Mouse (Mus musculus) lung, adult 2 months (tissue): ENCODE measurements around the gene Unc50. TPM values are rescaled to one million over a fixed set of nuclear protein-coding genes. Genes with fewer than 3 reads are reported as not detected.

Experiments used
- DNase-seq: peaks from one replicate; pipeline ENCODE4 v3.0.0; 2022
- H3K4me1 ChIP-seq: fragments of 200-500 bp; 2 replicates; pipeline ENCODE4 v1.6.1; 2011; ENCODE audit warnings: low read length; ENCODE audit not compliant: control insufficient read depth, insufficient read depth
- H3K4me3 ChIP-seq: fragments of 200-500 bp; replicated peaks from 2 replicates; pipeline ENCODE3; 2011; ENCODE audit warnings: low read depth, mild to moderate bottlenecking, control low read depth, low read length; ENCODE audit errors: extremely low read depth
- CTCF ChIP-seq: fragments of 200-500 bp; IDR thresholded peaks from 2 replicates; pipeline ENCODE4 v1.5.1; 2011; ENCODE audit warnings: mild to moderate bottlenecking, low read length, control low read depth; ENCODE audit not compliant: insufficient read depth
- POLR2A ChIP-seq: fragments of 200-500 bp; IDR thresholded peaks from 2 replicates; pipeline ENCODE4 v1.6.1; 2011; ENCODE audit warnings: low read depth, mild to moderate bottlenecking, control low read depth, low read length, borderline replicate concordance; ENCODE audit errors: extremely low read depth
- WGBS: fragments of 180-500 bp; shearing (Covaris S2); methylation state at CpG from one replicate; pipeline ENCODE4 v1.1.7; 2018; 5-methylcytosine and 5-hydroxymethylcytosine counted together
- polyA plus RNA-seq: library from polyadenylated mRNA; depleted of rRNA; stranded (reverse); fragments of >200 nt; gene quantifications from 2 replicates; pipeline ENCODE4 v1.2.3, GENCODE M21; 2012

The Unc50 gene
- polyA plus RNA-seq, 1 experiment = 58.6 TPM

DNA sequence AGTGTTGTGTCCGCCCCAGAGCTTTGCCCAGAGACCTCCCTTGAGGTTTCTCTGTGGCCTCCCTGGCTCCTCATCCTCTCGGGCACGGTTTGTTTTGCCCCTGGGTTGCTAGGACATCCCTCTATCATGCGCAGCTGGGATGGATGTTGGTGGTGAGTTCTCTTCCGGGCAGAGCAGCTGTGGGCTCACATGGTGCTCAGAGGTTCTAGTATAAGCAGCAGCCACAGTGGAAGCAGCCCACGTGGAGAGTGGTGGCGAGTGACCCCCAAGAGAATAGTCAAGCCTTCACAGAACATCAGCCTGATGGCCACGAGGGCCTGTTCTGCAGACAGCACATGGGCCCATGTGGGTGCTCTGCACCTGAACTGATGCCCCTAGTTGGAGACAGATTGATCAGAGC is 22.7 kb upstream of the Unc50 start:
- TF ChIP-seq POLR2A (no peak), CTCF (no peak)
- WGBS = 78% methylated on average over 8 of the region's 8 CpGs
- DNase-seq = no peak
- H3K4me1 ChIP-seq = no peaks in the 10 kb centered on the region
- H3K4me3 ChIP-seq = no peak overlapping the region

- TF ChIP-seq POLR2A (no peak), CTCF (no peak)
- no peaks in the 10 kb centered on the region for H3K4me1 ChIP-seq
- H3K4me3 ChIP-seq = no peak overlapping the region
- WGBS = 81% methylated on average over 8 of the region's 8 CpGs
- DNase-seq = no peak
These were observed 21.9 kb upstream of the Unc50 start for GRCm38 (mm10) chr1:37408059-37408458.

DNA sequence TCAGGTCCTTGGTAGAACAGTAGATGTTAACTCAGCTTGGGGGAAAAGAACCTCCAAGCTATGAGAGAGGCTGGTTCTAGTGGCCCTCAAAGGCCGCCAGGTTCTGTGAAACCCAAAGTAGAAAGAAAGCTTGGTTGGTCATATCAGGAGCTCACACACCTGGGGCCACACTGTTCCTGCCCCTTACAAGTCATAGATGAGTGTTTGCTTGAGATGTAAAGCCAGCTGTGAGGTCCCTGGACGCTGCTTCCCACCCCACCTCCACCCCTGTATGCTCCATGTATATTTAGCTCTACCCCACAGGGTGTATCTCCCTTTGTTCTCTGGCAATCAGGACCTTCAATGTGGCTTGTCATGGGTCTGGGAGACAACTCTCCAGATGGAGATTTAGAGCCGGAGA is 21.3 kb upstream of the Unc50 start:
- H3K4me3 ChIP-seq = no peak overlapping the region
- no peaks in the 10 kb centered on the region for H3K4me1 ChIP-seq
- TF ChIP-seq CTCF (no peak), POLR2A (no peak)
- WGBS = 69% methylated on average over 3 of the region's 3 CpGs
- DNase-seq = no peak

DNA sequence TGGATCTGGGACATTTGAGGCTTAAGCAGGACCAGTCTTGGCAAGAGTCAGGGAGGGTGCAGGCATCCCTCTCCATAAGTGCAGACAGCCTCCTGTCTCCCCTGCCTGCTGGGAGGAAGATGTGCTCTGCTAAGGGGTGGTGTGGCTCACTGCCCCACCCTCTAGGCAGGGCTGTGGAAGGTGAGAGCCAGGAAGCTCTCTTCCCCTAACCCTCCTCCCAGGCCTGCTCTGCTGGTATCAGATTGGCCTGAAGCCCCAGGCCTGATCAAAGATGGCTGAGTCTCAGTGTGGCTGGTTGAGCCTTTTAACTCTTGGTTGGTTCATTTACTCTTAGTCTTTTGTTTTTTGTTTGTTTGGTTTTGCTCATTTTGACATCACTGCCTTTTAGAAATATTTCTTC is 20.3 kb upstream of the Unc50 start:
- H3K4me3 ChIP-seq = no peak overlapping the region
- H3K4me1 ChIP-seq = no peaks in the 10 kb centered on the region
- TF ChIP-seq CTCF = no peak
- TF ChIP-seq POLR2A = no peak
- DNase-seq = no peak

DNA sequence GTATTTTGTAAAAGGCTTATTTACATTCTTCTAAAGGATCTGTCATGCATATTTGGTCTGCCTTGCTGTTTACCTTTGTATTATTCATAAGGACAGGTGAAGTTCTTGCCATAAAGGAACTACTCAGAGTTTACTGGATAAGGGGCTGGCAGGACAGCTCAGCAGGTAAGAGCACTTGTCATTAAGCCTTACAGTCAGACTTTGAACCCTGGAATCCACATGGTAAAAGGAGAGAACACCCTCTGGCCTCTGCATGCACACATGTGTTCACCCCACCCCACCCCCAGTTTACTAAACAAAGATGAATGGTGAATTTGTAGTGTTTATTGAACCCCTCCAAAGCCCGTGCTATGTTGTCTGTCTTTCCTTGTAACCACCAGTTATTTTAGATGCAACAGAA is 14.5 kb upstream of the Unc50 start:
- Histone ChIP-seq H3K4me1 (no peaks in the 10 kb centered on the region), H3K4me3 (no peak overlapping the region)
- WGBS = 91% methylated on average over 1 of the region's 1 CpGs
- DNase-seq = no peak
- TF ChIP-seq POLR2A (no peak), CTCF (no peak)

GRCm38 (mm10) chr1:37419420-37419819 is 10.5 kb upstream of the Unc50 start:
- DNase-seq = peak; percentile 14

GRCm38 (mm10) chr1:37427144-37427875 is 2.6 kb upstream of the Unc50 start:
- TF ChIP-seq CTCF = no peak
- TF ChIP-seq POLR2A = no peak
- DNase-seq = no peak
- H3K4me3 ChIP-seq = no peak overlapping the region
- WGBS = 93% methylated on average over 8 of the region's 8 CpGs
- H3K4me1 ChIP-seq = peaks cover 6% of the 10 kb centered on the region

More at GRCm38 (mm10) chr1:37419420-37419819, 10.5 kb upstream of the Unc50 start:
- TF ChIP-seq CTCF (peak; percentile 95), POLR2A (no peak)
- no peak overlapping the region for H3K4me3 ChIP-seq
- 91% methylated on average over 1 of the region's 1 CpGs for WGBS
- H3K4me1 ChIP-seq = no peaks in the 10 kb centered on the region

GRCm38 (mm10) chr1:37428911-37429310 is 1.0 kb upstream of the Unc50 start:
- no peak for DNase-seq
- 41% methylated on average over 2 of the region's 2 CpGs for WGBS
- TF ChIP-seq POLR2A (no peak), CTCF (no peak)
- no peak overlapping the region for H3K4me3 ChIP-seq
- H3K4me1 ChIP-seq = peaks cover 6% of the 10 kb centered on the region

- TF ChIP-seq POLR2A (no peak), CTCF (no peak)
- WGBS = under 1% methylated on average over 40 of the region's 40 CpGs
- Histone ChIP-seq H3K4me1 (peaks cover 6% of the 10 kb centered on the region), H3K4me3 (peak overlapping the region; percentile 95)
- no peak for DNase-seq
These were observed 430 bp downstream of the Unc50 start for GRCm38 (mm10) chr1:37430297-37430840.

DNA sequence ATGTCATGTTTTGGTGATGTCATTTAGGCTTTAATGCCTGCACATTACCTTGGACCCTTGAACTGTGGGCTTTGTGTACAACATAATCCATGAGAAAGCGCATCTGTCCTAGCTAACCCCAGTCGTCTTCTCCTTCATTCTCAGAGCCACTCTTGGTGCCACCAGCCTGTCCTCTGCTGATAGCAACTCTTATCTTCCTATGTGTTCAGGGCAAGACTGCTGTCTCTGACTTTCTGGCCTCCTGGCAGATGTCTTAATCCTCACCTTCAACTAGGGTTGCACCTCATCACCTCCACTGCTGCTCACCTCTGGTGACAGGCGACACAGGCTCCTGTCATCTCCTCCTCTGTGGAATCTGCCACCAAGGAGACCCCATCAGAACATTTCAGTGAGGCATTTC is 6.5 kb downstream of the Unc50 start:
- Histone ChIP-seq H3K4me1 (no peaks in the 10 kb centered on the region), H3K4me3 (no peak overlapping the region)
- no peak for TF ChIP-seq CTCF
- no peak for TF ChIP-seq POLR2A
- 96% methylated on average over 3 of the region's 3 CpGs for WGBS
- DNase-seq = no peak
